Mouse (Mus musculus) erythroblast, embryonic 14.5 days (primary cell): ENCODE measurements around the gene Arnt.

Experiments used
- GATA1 ChIP-seq: IDR thresholded peaks from 2 replicates; pipeline ENCODE4 v1.6.1; 2012; ENCODE audit warnings: low read length, inconsistent platforms, mixed read lengths
- TAL1 ChIP-seq: IDR thresholded peaks from 3 replicates; pipeline ENCODE4 v1.6.1; 2012; ENCODE audit warnings: low read length, inconsistent platforms, mixed read lengths

DNA sequence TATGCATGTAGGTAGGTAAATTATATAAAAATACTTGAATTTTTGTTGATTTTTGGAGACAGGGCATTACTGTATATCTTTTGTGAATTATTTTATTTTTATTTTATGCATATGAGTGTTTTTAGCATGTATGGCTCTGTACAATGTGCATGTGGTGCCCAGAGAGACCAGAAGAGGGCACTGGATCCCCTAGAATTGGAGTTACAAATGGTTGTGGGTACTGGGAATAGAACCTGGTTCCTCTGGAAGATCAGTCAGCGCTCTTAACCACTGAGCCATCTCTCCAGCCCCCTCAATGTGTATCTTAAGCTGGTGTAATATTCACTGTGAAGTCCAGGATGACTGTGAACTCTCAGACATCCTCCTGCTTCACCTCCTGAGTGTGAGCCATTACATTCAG lies 100.7 kb downstream of the Arnt start:
- no peak for TF ChIP-seq GATA1
- no peak for TF ChIP-seq TAL1
